Mouse (Mus musculus) forebrain, postnatal 0 days (tissue): Measurements from ENCODE around the gene Jade1. TPM values are rescaled to one million over a fixed set of nuclear protein-coding genes. Genes with fewer than 3 reads are reported as not detected.

ENCODE experiments used
- ATAC-seq: fragments of 200-750 bp; cut with Nextera tagmentation; 2 replicates; pipeline ENCODE4 v1.8.0; 2017; ENCODE audit warnings: mild to moderate bottlenecking, moderate library complexity
- DNase-seq: peaks from one replicate; pipeline ENCODE4 v3.0.0-alpha.2; 2015
- H3K27ac ChIP-seq: fragments of 300-500 bp; sonication (generic); 2 replicates; pipeline ENCODE4 v1.5.1; 2014; ENCODE audit warnings: low read depth, mild to moderate bottlenecking, antibody characterized with exemption, low read length, moderate library complexity, mixed read lengths
- H3K27me3 ChIP-seq: fragments of 300-500 bp; sonication (generic); 2 replicates; pipeline ENCODE4 v1.6.1; 2014; ENCODE audit warnings: mild to moderate bottlenecking, low read length, mixed read lengths; ENCODE audit not compliant: insufficient read depth
- H3K36me3 ChIP-seq: fragments of 300-500 bp; sonication (generic); 2 replicates; pipeline ENCODE4 v1.6.1; 2014; ENCODE audit warnings: mild to moderate bottlenecking, moderate library complexity; ENCODE audit not compliant: insufficient read depth
- H3K4me1 ChIP-seq: fragments of 300-500 bp; sonication (generic); 2 replicates; pipeline ENCODE4 v1.6.1; 2014; ENCODE audit warnings: antibody characterized with exemption; ENCODE audit not compliant: insufficient read depth
- H3K4me2 ChIP-seq: fragments of 300-500 bp; sonication (generic); 2 replicates; pipeline ENCODE4 v1.6.1; 2014; ENCODE audit warnings: low read depth, mild to moderate bottlenecking, moderate library complexity
- H3K4me3 ChIP-seq: fragments of 300-500 bp; sonication (generic); 2 replicates; pipeline ENCODE4 v1.5.1; 2014; ENCODE audit warnings: low read depth, low read length, mixed read lengths
- H3K9ac ChIP-seq: fragments of 300-500 bp; sonication (generic); 2 replicates; pipeline ENCODE4 v1.6.1; 2014; ENCODE audit warnings: mild to moderate bottlenecking
- H3K9me3 ChIP-seq: fragments of 300-500 bp; sonication (generic); 2 replicates; pipeline ENCODE4 v1.6.1; 2016; ENCODE audit warnings: low read length
- CTCF ChIP-seq: sonication (generic); IDR thresholded peaks from 2 replicates; pipeline ENCODE4 v1.5.1; 2016; ENCODE audit warnings: antibody characterized with exemption, control low read depth, low read depth
- WGBS: fragments of 180-500 bp; shearing (Covaris S2); extraction: QIAGEN DNeasy Blood & Tissue Kit; methylation state at CpG from one replicate; pipeline ENCODE4 v1.1.7; 2014; 5-methylcytosine and 5-hydroxymethylcytosine counted together
- polyA plus RNA-seq: library from polyadenylated mRNA; unstranded; fragments of >200 nt; fragmentation: Nextera tagmentation; extraction: Ambion mirVana; gene quantifications from 2 replicates; pipeline ENCODE4 v1.2.1, GENCODE M21; 2015
- total RNA-seq: library from RNA; depleted of rRNA; stranded (reverse); fragments of >200 nt; gene quantifications from 2 replicates; pipeline ENCODE4 v1.2.3, GENCODE M21; 2014

Gene Jade1
- total and polyA plus RNA-seq, 2 experiments from 2014 or later: 13.1 to 17.9 TPM

DNA sequence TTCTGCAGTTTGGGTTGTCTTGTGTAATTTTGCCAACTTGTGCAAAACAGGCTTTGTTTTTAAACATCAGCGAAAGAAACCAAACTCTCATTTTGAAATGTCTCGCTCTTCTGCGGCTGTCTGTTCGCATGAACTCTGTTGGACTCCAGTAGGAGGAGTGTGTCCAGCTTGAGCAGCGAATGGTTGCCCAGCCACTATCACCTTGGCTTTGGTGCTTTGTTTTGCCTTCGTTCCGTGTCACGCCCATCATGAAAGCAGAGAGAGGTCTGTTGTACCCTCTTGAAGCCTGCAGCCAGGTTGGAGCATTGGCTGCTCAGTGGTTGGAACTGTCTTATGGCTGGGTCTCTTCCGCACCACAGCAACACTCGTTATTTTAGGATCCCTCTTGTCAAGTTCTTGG is 43.7 kb downstream of the Jade1 start:
- Histone ChIP-seq H3K9ac (no peak overlapping the region), H3K4me1 (no peaks in the 10 kb centered on the region), H3K9me3 (no peaks in the 10 kb centered on the region), H3K27me3 (no peaks in the 10 kb centered on the region), H3K36me3 (peaks cover 17% of the 10 kb centered on the region), H3K4me3 (no peak overlapping the region), H3K4me2 (no peak overlapping the region), H3K27ac (no peak overlapping the region)
- TF ChIP-seq CTCF: no peak
- DNase-seq (no peak), ATAC-seq (no peak)
- WGBS: 89% methylated on average over 10 of the region's 10 CpGs

DNA sequence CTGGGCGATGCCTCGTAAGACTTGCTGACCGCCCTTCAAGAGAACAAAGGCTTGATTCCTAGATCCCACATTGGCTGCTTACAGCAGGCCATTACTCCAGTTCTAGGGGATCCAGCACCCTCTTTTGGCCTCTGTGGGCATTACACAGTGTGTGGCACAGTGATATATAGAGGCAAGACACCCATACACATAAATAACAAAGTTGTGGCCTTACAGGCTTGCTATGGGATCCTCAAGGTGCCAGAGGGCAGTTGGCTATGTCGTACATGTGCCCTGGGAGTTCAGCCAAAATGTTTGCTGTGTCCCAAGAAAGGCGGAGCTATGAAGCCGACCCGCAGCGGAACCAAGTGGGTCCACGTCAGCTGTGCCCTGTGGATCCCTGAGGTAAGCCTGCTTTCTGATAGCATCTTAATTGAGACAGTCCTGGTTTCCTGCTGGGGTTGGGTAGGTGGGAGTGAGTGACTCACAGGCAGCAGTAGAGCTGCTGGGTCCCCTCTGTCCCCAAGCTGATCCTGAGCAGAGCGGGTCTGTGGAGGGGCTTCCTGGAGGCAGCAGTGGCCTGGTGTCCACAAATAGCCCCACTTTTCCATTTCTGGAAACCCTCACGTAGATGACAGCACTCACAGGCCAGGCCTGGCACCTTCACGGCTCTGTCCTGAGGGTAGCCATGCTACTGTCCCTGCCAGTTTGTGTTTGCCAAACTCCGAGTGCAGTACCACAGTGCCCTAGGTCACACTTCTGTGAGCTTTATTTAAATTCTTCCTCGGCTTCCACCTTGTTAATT is 44.5 kb downstream of the Jade1 start:
- Histone ChIP-seq H3K27me3 (no peaks in the 10 kb centered on the region), H3K9me3 (no peaks in the 10 kb centered on the region), H3K36me3 (peaks cover 21% of the 10 kb centered on the region), H3K4me3 (no peak overlapping the region), H3K9ac (no peak overlapping the region), H3K27ac (no peak overlapping the region), H3K4me2 (no peak overlapping the region), H3K4me1 (no peaks in the 10 kb centered on the region)
- TF ChIP-seq CTCF: peak; percentile 65
- DNase-seq: peak; percentile 56
- peak; percentile 61; the same call in 1 of the 2 replicates for ATAC-seq
- WGBS: 76% methylated on average over 14 of the region's 14 CpGs

DNA sequence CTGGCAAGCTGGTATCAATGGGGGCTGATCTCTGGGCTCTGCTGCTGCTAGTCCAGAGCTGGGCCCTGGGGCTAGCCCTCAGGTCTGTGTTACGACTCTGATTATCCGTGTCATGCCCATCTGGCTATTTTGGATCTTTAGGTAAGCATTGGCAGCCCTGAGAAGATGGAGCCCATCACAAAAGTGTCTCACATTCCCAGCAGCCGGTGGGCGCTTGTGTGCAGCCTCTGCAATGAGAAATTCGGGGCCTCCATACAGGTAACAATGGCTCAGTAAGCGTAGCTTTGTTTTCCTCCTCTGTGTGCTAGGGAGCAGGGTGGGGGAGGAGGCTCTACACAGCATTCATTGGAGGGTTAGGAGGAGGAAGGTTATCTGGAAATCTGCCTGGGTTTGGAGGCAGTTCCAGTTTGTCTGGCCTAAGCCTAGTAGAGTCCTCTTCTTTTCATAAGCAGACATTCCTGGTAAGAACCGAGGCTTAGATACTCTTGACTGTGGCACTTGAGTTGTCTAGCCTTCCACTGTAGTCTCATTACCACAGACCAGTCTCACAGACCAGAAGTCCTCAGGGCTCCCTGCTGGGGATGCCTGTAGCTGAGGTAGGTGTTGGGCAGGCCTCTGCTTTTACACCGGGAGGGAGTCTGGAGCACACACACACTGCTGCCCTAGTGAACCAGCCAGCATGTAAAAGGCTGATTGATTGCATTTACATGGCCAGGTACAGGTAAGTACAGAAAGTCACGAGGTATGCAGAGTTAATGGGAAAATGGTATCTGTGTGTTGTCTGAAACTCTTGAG is 45.9 kb downstream of the Jade1 start:
- no peak overlapping the region for H3K4me3 ChIP-seq
- ATAC-seq (no peak), DNase-seq (no peak)
- no peaks in the 10 kb centered on the region for H3K27me3 ChIP-seq
- no peaks in the 10 kb centered on the region for H3K9me3 ChIP-seq
- 65% methylated on average over 9 of the region's 9 CpGs for WGBS
- H3K9ac ChIP-seq: no peak overlapping the region
- no peaks in the 10 kb centered on the region for H3K4me1 ChIP-seq
- H3K4me2 ChIP-seq: no peak overlapping the region
- H3K36me3 ChIP-seq: peaks cover 26% of the 10 kb centered on the region
- H3K27ac ChIP-seq: no peak overlapping the region
- TF ChIP-seq CTCF: no peak

DNA sequence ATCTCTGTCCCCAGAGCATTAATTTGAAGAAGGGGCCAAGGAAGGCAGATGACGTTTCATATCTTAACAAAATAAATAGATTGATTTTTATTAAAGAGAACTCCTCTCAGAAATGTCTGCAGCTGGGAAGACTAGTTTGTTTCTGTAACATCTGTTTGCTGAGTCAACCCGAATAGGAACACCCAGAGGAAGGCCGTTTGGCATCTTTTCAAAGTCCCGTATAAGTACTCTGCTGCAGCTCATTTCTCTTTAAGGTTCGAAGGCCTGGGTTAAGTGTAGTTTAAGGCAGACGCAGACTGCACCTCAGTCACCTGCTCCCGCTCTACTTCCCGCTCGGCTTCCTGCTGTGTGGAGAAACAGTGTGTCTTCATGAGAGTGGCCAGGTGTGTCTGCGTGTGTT is 47.4 kb downstream of the Jade1 start:
- ATAC-seq: 0 out of 2 replicates have a peak, but pooled peaks have one; percentile 2
- DNase-seq: no peak
- no peaks in the 10 kb centered on the region for H3K9me3 ChIP-seq

DNA sequence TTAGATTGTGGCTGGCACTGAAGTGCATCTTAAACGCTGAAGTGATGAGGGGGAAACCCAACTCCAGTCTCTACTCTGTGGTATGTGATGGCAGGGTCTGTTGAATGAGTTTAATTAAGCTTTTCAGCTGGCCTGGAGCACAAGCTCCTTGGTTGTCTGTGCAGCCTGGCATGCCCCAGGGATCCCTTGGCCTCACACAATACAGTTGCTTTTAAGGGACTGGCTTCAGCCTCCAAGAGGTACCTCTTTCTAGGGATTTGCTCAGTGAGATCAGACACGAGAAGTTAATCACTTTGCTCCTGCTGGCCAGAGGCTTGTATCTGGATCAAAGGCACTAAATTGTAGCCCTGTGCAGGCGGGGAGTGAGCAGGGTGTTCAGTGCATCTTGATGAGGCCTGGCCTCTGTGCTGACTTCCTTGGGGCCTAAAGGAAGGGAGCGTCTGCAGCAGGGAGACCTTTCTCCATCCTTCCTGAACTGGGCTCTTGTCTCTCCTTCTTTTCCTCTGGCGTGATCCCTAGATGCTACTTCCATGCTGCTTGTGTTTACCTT is 48.0 kb downstream of the Jade1 start:
- Histone ChIP-seq H3K4me3 (no peak overlapping the region), H3K9ac (no peak overlapping the region), H3K9me3 (no peaks in the 10 kb centered on the region), H3K27ac (no peak overlapping the region), H3K4me1 (no peaks in the 10 kb centered on the region), H3K36me3 (peaks cover 18% of the 10 kb centered on the region), H3K4me2 (no peak overlapping the region), H3K27me3 (no peaks in the 10 kb centered on the region)
- WGBS: 26% methylated on average over 5 of the region's 5 CpGs
- no peak for TF ChIP-seq CTCF
- no peak for DNase-seq
- ATAC-seq: peak; percentile 27

More for the DNA sequence above, 47.4 kb downstream of the Jade1 start:
- no peak overlapping the region for H3K9ac ChIP-seq
- H3K27me3 ChIP-seq: no peaks in the 10 kb centered on the region
- H3K27ac ChIP-seq: no peak overlapping the region
- TF ChIP-seq CTCF: no peak
- H3K4me2 ChIP-seq: no peak overlapping the region
- WGBS: 29% methylated on average over 10 of the region's 10 CpGs
- peaks cover 18% of the 10 kb centered on the region for H3K36me3 ChIP-seq
- H3K4me3 ChIP-seq: no peak overlapping the region
- no peaks in the 10 kb centered on the region for H3K4me1 ChIP-seq

DNA sequence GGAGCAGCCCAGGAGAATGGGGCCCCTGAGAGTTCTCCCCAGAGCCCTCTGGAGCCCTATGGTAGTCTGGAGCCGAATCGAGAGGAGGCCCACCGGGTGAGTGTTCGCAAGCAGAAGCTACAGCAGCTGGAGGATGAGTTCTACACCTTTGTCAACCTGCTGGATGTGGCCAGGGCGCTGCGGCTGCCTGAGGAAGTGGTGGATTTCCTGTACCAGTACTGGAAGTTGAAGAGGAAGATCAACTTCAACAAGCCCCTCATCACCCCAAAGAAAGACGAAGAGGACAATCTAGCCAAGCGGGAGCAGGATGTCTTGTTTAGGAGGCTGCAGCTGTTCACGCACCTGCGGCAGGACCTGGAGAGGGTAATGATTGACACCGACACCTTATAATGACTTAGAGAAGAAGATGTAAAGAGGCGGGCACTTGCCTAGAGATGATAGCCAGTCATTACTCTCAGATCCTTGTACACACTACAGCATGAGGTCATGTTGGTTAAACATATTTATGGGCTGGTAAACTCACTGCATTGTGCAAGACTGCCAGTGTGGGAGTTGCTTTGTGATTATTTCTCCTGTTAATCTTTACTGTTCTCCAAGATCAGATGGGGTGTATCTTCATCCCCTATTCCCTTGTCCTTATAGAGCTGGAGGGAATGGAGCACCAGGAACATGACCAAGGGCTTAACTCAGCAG is 49.2 kb downstream of the Jade1 start:
- Histone ChIP-seq H3K9me3 (no peaks in the 10 kb centered on the region), H3K4me1 (no peaks in the 10 kb centered on the region), H3K4me3 (no peak overlapping the region), H3K9ac (no peak overlapping the region), H3K36me3 (peaks cover 28% of the 10 kb centered on the region), H3K27me3 (no peaks in the 10 kb centered on the region), H3K4me2 (no peak overlapping the region), H3K27ac (no peak overlapping the region)
- no peak for TF ChIP-seq CTCF
- DNase-seq: no peak
- no peak for ATAC-seq
- WGBS: 95% methylated on average over 12 of the region's 12 CpGs
